Mouse (Mus musculus) intestine, postnatal 0 days (tissue): ENCODE data around the gene Fgf12. TPM values are rescaled to one million over a fixed set of nuclear protein-coding genes. Genes with fewer than 3 reads are reported as not detected.

ENCODE experiments used
- ATAC-seq: fragments of 200-750 bp; cut with Nextera tagmentation; 2 replicates; pipeline ENCODE4 v1.8.0; 2017; ENCODE audit warnings: mild to moderate bottlenecking, moderate TSS enrichment, moderate library complexity
- H3K27ac ChIP-seq: fragments of 300-500 bp; sonication (generic); 2 replicates; pipeline ENCODE4 v1.5.1; 2014; ENCODE audit warnings: mild to moderate bottlenecking, low read depth, low read length, moderate library complexity
- H3K27me3 ChIP-seq: fragments of 300-500 bp; sonication (generic); replicated peaks from 2 replicates; pipeline ENCODE4 v1.6.1; 2014; ENCODE audit warnings: low read length, mixed read lengths; ENCODE audit not compliant: control insufficient read depth, insufficient read depth
- H3K36me3 ChIP-seq: fragments of 300-500 bp; sonication (generic); 2 replicates; pipeline ENCODE4 v1.6.1; 2014; ENCODE audit warnings: mild to moderate bottlenecking, moderate library complexity; ENCODE audit not compliant: control insufficient read depth, insufficient read depth
- H3K4me1 ChIP-seq: fragments of 300-500 bp; sonication (generic); replicated peaks from 2 replicates; pipeline ENCODE4 v1.6.1; 2014; ENCODE audit warnings: antibody characterized with exemption, low read length, mixed read lengths; ENCODE audit not compliant: control insufficient read depth, insufficient read depth
- H3K4me2 ChIP-seq: fragments of 300-500 bp; sonication (generic); replicated peaks from 2 replicates; pipeline ENCODE4 v1.6.1; 2014; ENCODE audit warnings: low read depth, mild to moderate bottlenecking, moderate library complexity
- H3K4me3 ChIP-seq: fragments of 300-500 bp; sonication (generic); 2 replicates; pipeline ENCODE4 v1.5.1; 2014; ENCODE audit warnings: low read depth, low read length
- H3K9ac ChIP-seq: fragments of 300-500 bp; sonication (generic); 2 replicates; pipeline ENCODE4 v1.6.1; 2014; ENCODE audit warnings: mild to moderate bottlenecking, low read depth, low read length
- H3K9me3 ChIP-seq: fragments of 300-500 bp; sonication (generic); 2 replicates; pipeline ENCODE4 v1.6.1; 2016; ENCODE audit warnings: mixed run types; ENCODE audit not compliant: control insufficient read depth
- CTCF ChIP-seq: sonication (generic); IDR thresholded peaks from 2 replicates; pipeline ENCODE4 v1.5.1; 2016; ENCODE audit warnings: low read depth, mild to moderate bottlenecking, control low read depth, antibody characterized with exemption, moderate library complexity
- WGBS: fragments of 180-500 bp; shearing (Covaris S2); extraction: QIAGEN DNeasy Blood & Tissue Kit; methylation state at CpG from one replicate; pipeline ENCODE4 v1.1.7; 2014; 5-methylcytosine and 5-hydroxymethylcytosine counted together
- polyA plus RNA-seq: library from polyadenylated mRNA; unstranded; fragments of >200 nt; fragmentation: Nextera tagmentation; extraction: Ambion mirVana; gene quantifications from 2 replicates; pipeline ENCODE4 v1.2.1, GENCODE M21; 2015

The Fgf12 gene
- polyA plus RNA-seq, 1 experiment from 2014 or later, result 0.42 TPM

DNA sequence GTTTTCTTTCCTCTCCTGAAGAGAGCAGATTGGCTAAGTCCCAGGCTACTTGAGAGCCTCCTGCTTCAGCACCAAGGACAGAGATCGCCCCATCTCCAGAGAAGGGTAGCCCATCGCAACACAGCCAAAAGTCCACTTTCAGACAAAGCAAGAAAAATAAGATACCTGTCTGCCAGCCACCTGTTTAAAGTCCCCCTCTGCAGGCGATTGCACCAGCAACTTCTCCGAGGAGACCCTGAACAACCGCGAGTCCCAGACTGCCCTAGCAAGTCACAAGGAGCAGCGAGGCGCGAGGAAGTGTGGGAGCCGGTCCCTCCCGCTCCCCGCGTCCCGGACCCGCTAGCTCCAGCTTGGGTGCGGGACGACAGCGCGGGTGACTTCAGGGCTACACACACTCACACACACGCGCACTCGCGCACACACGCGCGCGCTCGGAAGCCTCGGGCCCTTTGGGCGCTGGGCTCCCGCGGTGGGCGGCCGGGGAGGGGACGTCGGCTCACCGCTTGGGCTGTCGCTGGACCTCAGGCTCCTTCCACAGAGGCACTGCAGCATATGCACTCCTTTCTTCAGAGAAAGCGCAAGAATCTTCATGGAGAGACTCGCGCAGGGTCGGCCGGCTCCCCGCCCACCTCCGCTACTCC is 188.7 kb downstream of the Fgf12 start:
- no peaks in the 10 kb centered on the region for H3K36me3 ChIP-seq
- H3K4me3 ChIP-seq, result peak overlapping the region; percentile 38
- no peak overlapping the region for H3K27ac ChIP-seq
- no peak for TF ChIP-seq CTCF
- peak overlapping the region; percentile 73 for H3K4me2 ChIP-seq
- peaks cover 13% of the 10 kb centered on the region for H3K27me3 ChIP-seq
- H3K4me1 ChIP-seq, result no peaks in the 10 kb centered on the region
- H3K9me3 ChIP-seq, result no peaks in the 10 kb centered on the region
- H3K9ac ChIP-seq, result no peak overlapping the region
- ATAC-seq, result no peak
- 1% methylated on average over 45 of the region's 45 CpGs for WGBS

DNA sequence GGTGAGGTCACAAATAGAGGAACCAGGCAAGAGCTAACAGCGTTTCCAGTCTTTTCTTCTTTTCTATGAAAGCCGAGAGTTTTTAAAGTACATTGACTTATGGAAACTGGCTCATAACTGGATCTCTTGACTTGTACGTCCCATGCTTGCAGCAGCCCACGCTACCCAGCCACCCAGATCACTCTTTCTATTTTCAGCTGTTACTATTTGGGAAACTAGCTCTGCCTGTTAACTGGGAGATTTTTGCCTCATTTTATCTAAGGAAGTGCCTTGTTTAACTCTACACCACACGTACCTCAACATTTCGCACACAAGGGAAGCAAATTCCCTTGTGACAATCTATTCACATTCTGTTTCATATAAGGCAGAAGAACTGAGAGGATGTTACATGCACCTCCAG is 190.0 kb downstream of the Fgf12 start:
- TF ChIP-seq CTCF, result no peak
- H3K27me3 ChIP-seq, result peaks cover 13% of the 10 kb centered on the region
- H3K4me3 ChIP-seq, result no peak overlapping the region
- H3K9me3 ChIP-seq, result no peaks in the 10 kb centered on the region
- no peak overlapping the region for H3K4me2 ChIP-seq
- H3K4me1 ChIP-seq, result no peaks in the 10 kb centered on the region
- no peak for ATAC-seq
- H3K9ac ChIP-seq, result no peak overlapping the region
- H3K27ac ChIP-seq, result no peak overlapping the region
- 80% methylated on average over 6 of the region's 6 CpGs for WGBS
- no peaks in the 10 kb centered on the region for H3K36me3 ChIP-seq

DNA sequence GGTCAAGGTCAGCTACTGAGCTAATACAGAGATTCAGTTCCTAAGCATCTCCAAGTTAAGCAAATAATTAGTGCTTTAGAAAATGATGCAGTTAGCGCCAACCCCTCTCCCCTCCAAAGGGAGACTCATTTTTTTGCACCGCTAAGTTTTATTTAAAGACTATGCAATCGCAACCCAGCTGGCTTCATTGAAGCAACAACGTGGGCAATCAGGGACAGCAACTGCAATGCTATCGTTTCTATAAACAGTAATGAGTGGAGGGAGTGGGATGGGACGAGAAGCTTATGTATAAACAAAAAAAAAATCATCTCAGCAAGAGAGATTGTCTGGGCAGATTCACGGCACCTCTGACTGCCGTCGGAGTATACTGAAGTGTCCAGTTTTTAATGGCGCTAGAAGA is 197.6 kb downstream of the Fgf12 start:
- Histone ChIP-seq H3K9ac (no peak overlapping the region), H3K9me3 (no peaks in the 10 kb centered on the region), H3K4me2 (no peak overlapping the region), H3K27ac (no peak overlapping the region), H3K36me3 (no peaks in the 10 kb centered on the region), H3K4me3 (no peak overlapping the region), H3K27me3 (no peaks in the 10 kb centered on the region), H3K4me1 (no peaks in the 10 kb centered on the region)
- no peak for ATAC-seq
- TF ChIP-seq CTCF, result no peak
- WGBS, result 74% methylated on average over 10 of the region's 10 CpGs

DNA sequence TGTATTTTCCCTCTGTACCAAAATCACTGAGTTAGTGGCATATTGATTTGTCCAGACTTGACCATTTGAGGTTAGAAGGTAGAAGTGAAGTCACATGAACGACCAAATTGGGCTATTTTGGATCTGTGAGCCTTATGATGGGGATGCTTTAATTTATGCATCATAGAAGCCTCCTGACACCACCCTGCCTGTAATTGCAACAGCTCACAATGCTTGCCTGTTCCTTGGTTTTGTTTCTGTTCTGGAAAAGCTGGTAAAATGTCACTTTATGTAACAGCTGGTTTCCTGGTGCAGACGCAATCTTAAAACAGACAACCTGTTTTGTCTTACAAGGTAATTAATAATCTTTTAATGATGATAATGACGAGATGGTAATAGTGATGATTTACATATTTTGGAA is 213.4 kb downstream of the Fgf12 start:
- H3K36me3 ChIP-seq, result no peaks in the 10 kb centered on the region
- no peaks in the 10 kb centered on the region for H3K9me3 ChIP-seq
- H3K4me3 ChIP-seq, result no peak overlapping the region
- ATAC-seq, result no peak
- no peak overlapping the region for H3K4me2 ChIP-seq
- no peaks in the 10 kb centered on the region for H3K27me3 ChIP-seq
- H3K4me1 ChIP-seq, result no peaks in the 10 kb centered on the region
- H3K9ac ChIP-seq, result no peak overlapping the region
- no peak for TF ChIP-seq CTCF
- no peak overlapping the region for H3K27ac ChIP-seq
- 66% methylated on average over 3 of the region's 3 CpGs for WGBS

DNA sequence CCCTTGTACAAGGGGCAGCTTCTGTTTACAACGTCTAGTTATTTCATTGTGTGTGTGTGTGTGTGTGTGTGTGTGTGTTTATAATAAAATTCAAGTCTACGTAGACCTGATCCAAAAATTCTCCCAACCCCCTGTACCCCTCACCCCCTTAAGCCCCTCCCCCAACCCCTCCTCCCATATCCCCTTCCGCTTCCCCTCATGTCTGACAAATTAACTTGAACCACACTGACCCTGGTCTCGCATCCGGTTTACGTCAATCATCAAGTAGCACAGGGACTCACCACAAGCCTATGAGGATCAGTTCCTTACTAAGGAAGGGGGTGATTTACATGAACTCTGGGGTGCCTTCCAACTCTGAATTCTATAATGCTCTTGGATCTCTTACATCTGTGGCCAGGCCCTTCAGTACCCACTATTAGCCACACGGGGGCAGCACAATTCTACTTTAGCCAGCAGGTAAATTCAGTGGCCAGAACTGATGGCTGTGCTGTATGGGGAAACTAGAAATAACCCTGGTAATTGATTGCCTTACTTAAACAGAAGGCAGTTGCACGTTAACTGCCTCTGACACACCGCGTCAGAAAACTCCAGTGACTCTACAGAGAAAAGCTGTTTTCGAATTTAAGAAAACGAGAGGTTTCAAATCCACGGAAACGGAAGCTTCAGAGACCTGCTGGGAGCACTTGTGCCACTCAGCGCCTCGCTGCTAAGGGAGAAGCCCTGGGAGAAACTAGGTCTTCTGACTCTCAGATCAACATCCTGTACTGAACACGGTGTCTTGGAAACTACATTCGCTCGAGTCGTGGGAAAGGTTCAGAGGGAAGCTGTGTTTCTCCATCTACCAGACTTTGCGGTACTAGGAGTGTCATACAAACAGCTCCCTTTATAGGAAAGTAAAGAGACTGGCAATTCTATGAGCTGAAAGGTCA is 235.0 kb downstream of the Fgf12 start:
- Histone ChIP-seq H3K27me3 (no peaks in the 10 kb centered on the region), H3K36me3 (no peaks in the 10 kb centered on the region), H3K9ac (no peak overlapping the region), H3K9me3 (no peaks in the 10 kb centered on the region), H3K4me3 (no peak overlapping the region), H3K4me2 (peak overlapping the region; percentile 40), H3K27ac (no peak overlapping the region), H3K4me1 (no peaks in the 10 kb centered on the region)
- ATAC-seq, result no peak
- TF ChIP-seq CTCF, result peak; percentile 82
- 29% methylated on average over 21 of the region's 21 CpGs for WGBS

DNA sequence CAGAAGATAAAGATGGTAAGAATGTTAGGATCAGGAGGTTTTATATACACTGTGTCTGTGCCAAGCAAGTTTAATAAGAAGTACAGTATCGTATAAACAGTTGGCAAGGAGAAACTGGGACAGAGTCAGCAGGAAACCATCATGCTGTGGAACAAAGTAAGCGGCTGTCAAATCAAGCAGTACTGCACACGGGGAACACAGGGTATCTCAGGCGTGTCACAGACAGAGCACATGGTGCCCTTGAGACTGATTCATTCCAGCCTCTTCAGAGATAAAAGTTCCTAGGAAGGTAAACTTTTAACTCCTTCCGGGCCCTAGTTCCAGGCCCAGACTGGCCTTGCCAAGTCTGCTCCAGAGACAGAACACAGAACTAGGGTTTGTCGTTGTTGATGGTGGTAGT is 240.4 kb downstream of the Fgf12 start:
- TF ChIP-seq CTCF, result no peak
- Histone ChIP-seq H3K9ac (no peak overlapping the region), H3K4me2 (no peak overlapping the region), H3K9me3 (no peaks in the 10 kb centered on the region), H3K36me3 (no peaks in the 10 kb centered on the region), H3K4me1 (no peaks in the 10 kb centered on the region), H3K4me3 (no peak overlapping the region), H3K27ac (no peak overlapping the region), H3K27me3 (no peaks in the 10 kb centered on the region)
- 30% methylated on average over 6 of the region's 6 CpGs for WGBS
- no peak for ATAC-seq
